Mouse (Mus musculus): Measurements from ENCODE around the gene Mon1b.

GRCm38 (mm10) chr8:113660128-113660527 lies 24.7 kb downstream of the Mon1b start:
- no peak for TF ChIP-seq CHD2 (IDR thresholded peaks at IDR 0.05; ENCODE audit: low read depth, low read length)
- TF ChIP-seq ZC3H11A (IDR thresholded peaks at IDR 0.05; ENCODE audit: borderline replicate concordance, low read depth, low read length) = no peak
- no peak for TF ChIP-seq HCFC1 (IDR thresholded peaks at IDR 0.05; ENCODE audit: borderline replicate concordance, insufficient read depth, low read length)
- no peak for TF ChIP-seq MAFK (IDR thresholded peaks at IDR 0.05; ENCODE audit: insufficient read depth, low read depth, low read length)

Data from ES-E14 (cell line).